Mouse (Mus musculus) heart, adult 9 months (tissue): Measurements from ENCODE around the gene Saxo2.

Source experiments
- DNase-seq, 2 experiments: peaks; one replicate each; pipeline ENCODE4 v3.0.0; 2022; ENCODE audit warnings: low spot score in 2 of 2

The Saxo2 gene

GRCm38 (mm10) chr7:82648353-82649080 lies at the start of gene Saxo2, which contains the start of gene Efl1:
Gene Saxo2, minus strand, starts transcription at chr7:82648528.
Gene Efl1, plus strand, starts transcription at chr7:82648614.
- peak; percentile 85 to 93 for DNase-seq

GRCm38 (mm10) chr7:82697668-82698067 lies 49.3 kb upstream of the Saxo2 start:
- no peak for DNase-seq

- no peak for DNase-seq
These were observed 42.9 kb upstream of the Saxo2 start for GRCm38 (mm10) chr7:82691021-82691738.

- DNase-seq, result peak; percentile 28 to 46
These were observed 40.4 kb upstream of the Saxo2 start for GRCm38 (mm10) chr7:82688736-82689135.

GRCm38 (mm10) chr7:82679901-82680300 lies 31.6 kb upstream of the Saxo2 start:
- DNase-seq, result no peak

GRCm38 (mm10) chr7:82676834-82677233 lies 28.5 kb upstream of the Saxo2 start:
- DNase-seq, result no peak

- DNase-seq, result no peak
These were observed 27.7 kb upstream of the Saxo2 start for GRCm38 (mm10) chr7:82676001-82676400.

- peak in 1 of 2 experiments; percentile 7 for DNase-seq
These were observed 16.3 kb upstream of the Saxo2 start for GRCm38 (mm10) chr7:82664604-82665003.

- no peak for DNase-seq
These were observed 735 bp upstream of the Saxo2 start for GRCm38 (mm10) chr7:82649081-82649445.

- DNase-seq, result no peak
These were observed 419 bp downstream of the Saxo2 start for GRCm38 (mm10) chr7:82647909-82648308.

GRCm38 (mm10) chr7:82647183-82647582 lies 1.1 kb downstream of the Saxo2 start:
- DNase-seq, result no peak

- no peak for DNase-seq
These were observed 23.0 kb downstream of the Saxo2 start for GRCm38 (mm10) chr7:82625342-82625741.

- DNase-seq, result no peak
These were observed 38.7 kb downstream of the Saxo2 start for GRCm38 (mm10) chr7:82609629-82610028.

GRCm38 (mm10) chr7:82605425-82605824 lies 42.9 kb downstream of the Saxo2 start:
- no peak for DNase-seq

- no peak for DNase-seq
These were observed 46.3 kb downstream of the Saxo2 start for GRCm38 (mm10) chr7:82602008-82602407.

GRCm38 (mm10) chr7:82590931-82591330 lies 57.4 kb downstream of the Saxo2 start:
- no peak for DNase-seq
